Comparison of ENCODE assay signal across 20 mouse cellular contexts in the genomic region with DNA sequence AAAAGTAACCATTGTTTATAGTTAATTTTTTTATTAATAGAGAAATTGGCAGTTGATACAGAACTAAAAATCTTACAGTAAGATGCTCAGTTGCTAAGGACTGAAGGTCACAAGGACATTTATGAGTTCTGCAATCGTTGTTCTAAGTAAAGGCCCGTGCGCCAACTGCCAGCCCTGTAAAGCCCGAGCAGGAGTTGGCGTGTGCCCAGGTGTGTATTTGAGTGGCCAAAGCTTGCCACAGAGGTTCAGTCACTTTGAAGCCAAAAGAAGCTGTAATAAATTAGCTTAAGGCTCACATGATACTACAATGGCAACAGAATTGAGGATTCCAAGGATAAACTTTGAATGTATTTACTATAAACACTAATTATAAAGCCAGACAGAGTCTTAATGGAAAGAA.
DNase-seq lines count a peak whose midpoint lies in the region; ATAC-seq and TF ChIP-seq lines count a peak whose summit lies in the region.
"Had no signal": no experiment of that assay in that cellular context is flagged by ENCODE, and none has a peak within 500 bp of the region (broad histone marks: within the 10 kb centered on the region; RNA-seq: fewer than 3 reads in every experiment).

No protein-coding gene starts in this region.

- H3K4me1 ChIP-seq in cerebellum, adult 2 months (ENCODE audit: control insufficient read depth, insufficient read depth, low read length): peaks cover 3% of the 10 kb centered on the region; the same call in 1 of the 2 replicates
- peaks cover 4% of the 10 kb centered on the region; the same call in 1 of the 2 replicates for H3K4me1 ChIP-seq in heart, embryonic 12.5 days (replicated peaks)
- H3K4me1 ChIP-seq: embryonic facial prominence, embryonic 13.5 days; forebrain, embryonic 12.5 days; hindbrain, embryonic 13.5 days had no signal

- 41% methylated on average over 5 of the region's 5 CpGs for WGBS in cerebellum, adult 2 months
- WGBS in heart, embryonic 12.5 days: 88% methylated on average over 5 of the region's 5 CpGs

- H3K36me3 ChIP-seq in heart, embryonic 12.5 days: no peaks in the 10 kb centered on the region
- H3K36me3 ChIP-seq: embryonic facial prominence, embryonic 13.5 days; forebrain, embryonic 12.5 days; G1E; hindbrain, embryonic 13.5 days had no signal

- H3K9ac ChIP-seq in heart, embryonic 12.5 days: no peak overlapping the region
- H3K9ac ChIP-seq: embryonic facial prominence, embryonic 13.5 days; forebrain, embryonic 12.5 days; hindbrain, embryonic 13.5 days had no signal

- no peaks in the 10 kb centered on the region for H3K9me3 ChIP-seq in heart, embryonic 12.5 days (replicated peaks)
- H3K9me3 ChIP-seq: embryonic facial prominence, embryonic 13.5 days; forebrain, embryonic 12.5 days; hindbrain, embryonic 13.5 days had no signal

- no peak overlapping the region for H3K4me3 ChIP-seq in cerebellum, adult 2 months (replicated peaks; ENCODE audit: insufficient read depth, low read depth, low read length)
- H3K4me3 ChIP-seq in heart, embryonic 12.5 days: no peak overlapping the region
- H3K4me3 ChIP-seq: embryonic facial prominence, embryonic 13.5 days; forebrain, embryonic 12.5 days; hindbrain, embryonic 13.5 days had no signal

- H3K27ac ChIP-seq in cerebellum, adult 2 months (ENCODE audit: insufficient read depth, low read length): no peak overlapping the region
- H3K27ac ChIP-seq in heart, embryonic 12.5 days (ENCODE audit: poor library complexity, severe bottlenecking): no peak overlapping the region
- H3K27ac ChIP-seq: embryonic facial prominence, embryonic 13.5 days; forebrain, embryonic 12.5 days; hindbrain, embryonic 13.5 days; hindbrain, postnatal 0 days had no signal

- TF ChIP-seq CTCF in cerebellum, adult 2 months (IDR thresholded peaks at IDR 0.05; ENCODE audit: borderline replicate concordance, insufficient read depth, low read depth, low read length): no peak

- peak; percentile 41 for DNase-seq in adrenal gland, postnatal 10 days
- no peak for DNase-seq in adrenal gland, adult 2 months
- peak; percentile 52 to 53 for DNase-seq in cerebellum, postnatal 14 days
- no peak for DNase-seq in cerebellum, adult 2 months
- peak; percentile 7 for DNase-seq in heart, postnatal 4 days
- DNase-seq in thymus, adult 18-20 months: no peak
- DNase-seq: B cell, adult 2 months; cerebellum, adult 18-20 months; heart, adult 11 months; kidney, adult 11 months; kidney, adult 9 months had no signal

- H3K4me2 ChIP-seq in heart, embryonic 12.5 days: no peak overlapping the region
- H3K4me2 ChIP-seq: embryonic facial prominence, embryonic 13.5 days; forebrain, embryonic 12.5 days; heart, embryonic 11.5 days; hindbrain, embryonic 13.5 days had no signal

- no peak for ATAC-seq in heart, embryonic 12.5 days (ENCODE audit: insufficient number of reproducible peaks, low FRiP score)
- ATAC-seq: CD4-positive, CD25-positive, alpha-beta regulatory T cell, adult 4 months; forebrain, embryonic 16.5 days; hindbrain, postnatal 0 days had no signal

- no peaks in the 10 kb centered on the region for H3K27me3 ChIP-seq in cerebellum, adult 2 months (ENCODE audit: control insufficient read depth, insufficient read depth, low read length)
- no peaks in the 10 kb centered on the region for H3K27me3 ChIP-seq in heart, embryonic 12.5 days (replicated peaks)
- H3K27me3 ChIP-seq: embryonic facial prominence, embryonic 13.5 days; forebrain, embryonic 12.5 days; hindbrain, embryonic 13.5 days had no signal

- no peak for TF ChIP-seq POLR2A in cerebellum, adult 2 months (IDR thresholded peaks at IDR 0.05; ENCODE audit: borderline replicate concordance, insufficient read depth, low read length)

Comparison
In these comparisons a context has a peak if more than half of its experiments do, and no peak if none do; other contexts are left out.
1. DNase-seq: peak in adrenal gland, postnatal 10 days (single experiment), cerebellum, postnatal 14 days (2 of 2) and heart, postnatal 4 days (single experiment); none in adrenal gland, adult 2 months (single experiment), cerebellum, adult 2 months (0 of 2) and thymus, adult 18-20 months (0 of 2).